Mouse (Mus musculus) stomach, embryonic 16.5 days (tissue): ENCODE data around the gene Stx17. TPM values are rescaled to one million over a fixed set of nuclear protein-coding genes. Genes with fewer than 3 reads are reported as not detected.
A peak's percentile ranks its signal among the peaks of the same experiment; 100 is the strongest.

Experiments used
- ATAC-seq: fragments of 200-750 bp; cut with Nextera tagmentation; 2 replicates; pipeline ENCODE4 v1.8.0; 2017; ENCODE audit warnings: moderate number of reproducible peaks, moderate TSS enrichment; ENCODE audit not compliant: insufficient read depth, low FRiP score
- H3K27ac ChIP-seq: fragments of 300-500 bp; sonication (generic); 2 replicates; pipeline ENCODE4 v1.5.1; 2014; ENCODE audit warnings: low read length
- H3K27me3 ChIP-seq: fragments of 300-500 bp; sonication (generic); 2 replicates; pipeline ENCODE4 v1.6.1; 2014; ENCODE audit warnings: low read length, control low read depth, mixed read lengths; ENCODE audit not compliant: control insufficient read depth, insufficient read depth
- H3K36me3 ChIP-seq: fragments of 300-500 bp; sonication (generic); 2 replicates; pipeline ENCODE4 v1.6.1; 2014; ENCODE audit warnings: low read length; ENCODE audit not compliant: control insufficient read depth, insufficient read depth
- H3K4me1 ChIP-seq: fragments of 300-500 bp; sonication (generic); 2 replicates; pipeline ENCODE4 v1.6.1; 2014; ENCODE audit warnings: low read length, control low read depth, mixed read lengths; ENCODE audit not compliant: control insufficient read depth, insufficient read depth
- H3K4me2 ChIP-seq: fragments of 300-500 bp; sonication (generic); 2 replicates; pipeline ENCODE4 v1.6.1; 2014; ENCODE audit warnings: low read depth, low read length, mixed read lengths
- H3K4me3 ChIP-seq: fragments of 300-500 bp; sonication (generic); replicated peaks from 2 replicates; pipeline ENCODE4 v1.5.1; 2014; ENCODE audit warnings: mild to moderate bottlenecking, low read length
- H3K9ac ChIP-seq: fragments of 300-500 bp; sonication (generic); 2 replicates; pipeline ENCODE4 v1.6.1; 2014; ENCODE audit warnings: low read length
- H3K9me3 ChIP-seq: fragments of 300-500 bp; sonication (generic); replicated peaks from 2 replicates; pipeline ENCODE4 v1.6.1; 2016; ENCODE audit warnings: low read length, control low read depth; ENCODE audit not compliant: control insufficient read depth
- WGBS: fragments of 180-500 bp; shearing (Covaris S2); extraction: QIAGEN DNeasy Blood & Tissue Kit; methylation state at CpG from one replicate; pipeline ENCODE4 v1.1.7; 2014; 5-methylcytosine and 5-hydroxymethylcytosine counted together
- polyA plus RNA-seq: library from polyadenylated mRNA; unstranded; fragments of >200 nt; fragmentation: Nextera tagmentation; extraction: Ambion mirVana; gene quantifications from 2 replicates; pipeline ENCODE4 v1.2.1, GENCODE M21; 2015

Gene Stx17
- polyA plus RNA-seq, 1 experiment from 2014 or later: 28.7 TPM

DNA sequence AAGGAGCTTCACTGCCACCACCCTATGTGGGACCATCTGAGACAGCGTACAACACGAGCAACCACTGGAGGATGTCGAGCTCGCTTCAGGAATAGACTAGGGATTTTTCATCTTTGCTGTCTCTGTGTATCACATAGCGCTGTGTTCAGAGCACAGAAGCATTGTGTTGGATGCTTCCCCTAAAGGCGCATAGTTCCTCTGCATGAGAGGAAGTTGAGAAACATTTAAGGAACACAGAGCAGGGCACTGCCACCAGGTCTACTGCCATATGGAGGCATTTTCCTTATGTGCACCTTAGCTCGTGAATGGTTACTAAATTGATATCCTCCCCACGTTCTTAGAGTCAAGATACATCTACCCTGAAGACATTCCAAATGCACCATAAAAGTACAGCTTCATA is 24.5 kb upstream of the Stx17 start:
- Histone ChIP-seq H3K27me3 (no peaks in the 10 kb centered on the region), H3K4me3 (no peak overlapping the region), H3K27ac (no peak overlapping the region), H3K9me3 (no peaks in the 10 kb centered on the region), H3K4me1 (no peaks in the 10 kb centered on the region), H3K36me3 (no peaks in the 10 kb centered on the region), H3K9ac (no peak overlapping the region), H3K4me2 (no peak overlapping the region)
- WGBS: 86% methylated on average over 8 of the region's 8 CpGs
- no peak for ATAC-seq

DNA sequence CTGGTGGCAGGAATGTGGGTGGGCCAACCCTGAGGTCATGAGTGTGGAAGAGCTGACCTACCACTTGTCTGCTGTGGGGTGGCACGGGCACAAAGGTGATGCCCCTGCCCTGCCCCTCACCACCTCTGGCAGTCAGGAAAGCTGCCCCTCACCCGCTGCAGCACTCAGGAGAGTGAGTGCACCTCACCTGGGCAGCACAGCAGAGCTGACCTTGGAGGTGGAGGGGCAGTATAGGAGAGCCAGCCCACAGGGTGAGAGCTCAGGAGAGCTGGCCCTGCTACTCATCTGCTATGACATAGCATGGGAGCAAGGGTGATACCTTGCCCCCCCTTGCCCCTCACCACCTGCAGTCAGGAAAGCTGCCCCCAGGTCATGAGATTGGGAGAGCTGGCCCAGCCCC is 22.7 kb upstream of the Stx17 start:
- 77% methylated on average over 2 of the region's 2 CpGs for WGBS
- Histone ChIP-seq H3K9me3 (no peaks in the 10 kb centered on the region), H3K4me3 (no peak overlapping the region), H3K36me3 (no peaks in the 10 kb centered on the region), H3K4me1 (no peaks in the 10 kb centered on the region), H3K27me3 (no peaks in the 10 kb centered on the region), H3K27ac (no peak overlapping the region), H3K9ac (no peak overlapping the region), H3K4me2 (no peak overlapping the region)
- ATAC-seq: 0 out of 2 replicates have a peak, but pooled peaks have one; percentile 21

- no peaks in the 10 kb centered on the region for H3K27me3 ChIP-seq
- H3K9me3 ChIP-seq: no peaks in the 10 kb centered on the region
- H3K4me2 ChIP-seq: no peak overlapping the region
- no peak for ATAC-seq
- no peak overlapping the region for H3K9ac ChIP-seq
- no peaks in the 10 kb centered on the region for H3K36me3 ChIP-seq
- no peak overlapping the region for H3K4me3 ChIP-seq
- H3K4me1 ChIP-seq: no peaks in the 10 kb centered on the region
- no peak overlapping the region for H3K27ac ChIP-seq
- WGBS: 63% methylated on average over 5 of the region's 5 CpGs
These were observed 19.3 kb upstream of the Stx17 start for GRCm38 (mm10) chr4:48105387-48105786.

DNA sequence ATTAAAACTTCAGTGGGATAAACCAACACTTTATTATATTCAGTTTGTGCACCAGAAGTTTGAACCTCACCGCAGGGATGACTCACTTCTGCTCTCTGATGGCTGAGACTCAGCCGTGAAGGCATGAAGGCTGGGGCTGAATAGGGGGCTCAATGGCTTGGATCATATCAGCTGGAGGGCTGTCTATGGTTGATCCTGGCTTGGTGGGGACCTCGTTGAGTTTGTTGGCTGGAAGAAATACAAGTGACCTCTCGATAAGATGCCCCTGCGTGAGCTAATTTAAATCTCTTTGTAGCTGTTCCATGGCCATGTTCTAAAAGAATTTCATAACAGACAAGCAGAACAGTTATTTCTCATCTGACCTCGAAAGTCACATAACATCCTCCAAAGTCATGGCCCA is 17.6 kb upstream of the Stx17 start:
- Histone ChIP-seq H3K27me3 (no peaks in the 10 kb centered on the region), H3K27ac (no peak overlapping the region), H3K4me1 (no peaks in the 10 kb centered on the region), H3K36me3 (no peaks in the 10 kb centered on the region), H3K4me2 (no peak overlapping the region), H3K9me3 (no peaks in the 10 kb centered on the region), H3K9ac (no peak overlapping the region), H3K4me3 (no peak overlapping the region)
- ATAC-seq: no peak
- 82% methylated on average over 6 of the region's 6 CpGs for WGBS

DNA sequence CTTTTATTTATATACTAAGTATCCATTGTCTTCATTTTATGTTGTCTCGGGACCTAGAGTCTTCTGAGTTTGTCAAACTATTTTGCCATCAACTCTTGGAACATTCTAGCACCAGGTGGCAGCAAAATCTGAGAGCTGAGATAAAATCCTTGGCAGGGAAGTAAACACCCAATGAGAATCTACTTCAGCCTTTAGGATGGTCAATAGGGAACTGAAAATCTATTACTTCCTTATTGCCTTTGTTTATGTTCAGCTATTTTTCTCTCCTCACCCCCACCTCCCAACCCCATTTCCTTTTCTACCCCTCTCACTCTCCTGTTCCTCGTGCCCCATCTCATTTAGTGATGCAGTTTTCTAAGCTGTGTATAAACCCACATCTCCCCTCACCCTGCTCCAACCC is 16.1 kb upstream of the Stx17 start:
- Histone ChIP-seq H3K27me3 (no peaks in the 10 kb centered on the region), H3K9ac (no peak overlapping the region), H3K4me2 (no peak overlapping the region), H3K9me3 (no peaks in the 10 kb centered on the region), H3K4me1 (no peaks in the 10 kb centered on the region), H3K4me3 (no peak overlapping the region), H3K36me3 (no peaks in the 10 kb centered on the region), H3K27ac (no peak overlapping the region)
- no peak for ATAC-seq
- WGBS: 69% methylated on average over 2 of the region's 2 CpGs

GRCm38 (mm10) chr4:48110331-48110730 is 14.4 kb upstream of the Stx17 start:
- ATAC-seq: no peak
- WGBS: 79% methylated on average over 3 of the region's 3 CpGs

DNA sequence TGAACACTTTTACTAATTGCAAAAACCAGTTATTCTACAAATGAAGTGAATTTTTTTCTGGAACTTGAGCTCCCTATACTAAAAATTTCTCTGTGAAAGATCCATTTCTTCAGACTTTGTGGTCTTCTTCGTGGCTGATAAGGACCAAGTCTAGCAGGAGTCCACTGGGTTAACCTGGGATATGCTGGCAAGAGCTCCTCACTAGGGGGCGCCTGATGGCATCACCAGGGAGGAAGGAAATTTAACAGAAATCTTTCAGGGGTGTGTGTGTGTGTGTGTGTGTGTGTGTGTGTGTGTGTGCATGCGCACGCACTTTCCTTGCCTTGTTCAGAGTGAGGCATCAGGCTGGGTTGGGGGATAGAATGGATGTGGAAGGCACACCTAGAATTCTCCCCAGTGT is 8.5 kb upstream of the Stx17 start:
- no peak overlapping the region for H3K4me2 ChIP-seq
- ATAC-seq: no peak
- 61% methylated on average over 4 of the region's 4 CpGs for WGBS
- H3K9me3 ChIP-seq: no peaks in the 10 kb centered on the region
- H3K4me1 ChIP-seq: no peaks in the 10 kb centered on the region
- no peak overlapping the region for H3K27ac ChIP-seq
- H3K27me3 ChIP-seq: no peaks in the 10 kb centered on the region
- no peak overlapping the region for H3K4me3 ChIP-seq
- no peaks in the 10 kb centered on the region for H3K36me3 ChIP-seq
- no peak overlapping the region for H3K9ac ChIP-seq

More at GRCm38 (mm10) chr4:48110331-48110730, 14.4 kb upstream of the Stx17 start:
- Histone ChIP-seq H3K27ac (no peak overlapping the region), H3K9ac (no peak overlapping the region), H3K4me1 (no peaks in the 10 kb centered on the region), H3K9me3 (no peaks in the 10 kb centered on the region), H3K4me2 (no peak overlapping the region), H3K27me3 (no peaks in the 10 kb centered on the region), H3K36me3 (no peaks in the 10 kb centered on the region), H3K4me3 (no peak overlapping the region)

GRCm38 (mm10) chr4:48124416-48124772 is 321 bp upstream of the Stx17 start:
- Histone ChIP-seq H3K4me2 (peak overlapping the region; percentile 61), H3K27ac (no peak overlapping the region), H3K27me3 (no peaks in the 10 kb centered on the region), H3K4me1 (0 out of 2 replicates have a peak, but pooled peaks cover 4% of the 10 kb centered on the region), H3K9me3 (no peaks in the 10 kb centered on the region), H3K9ac (no peak overlapping the region), H3K36me3 (no peaks in the 10 kb centered on the region), H3K4me3 (peak overlapping the region; percentile 89)
- 7% methylated on average over 9 of the region's 9 CpGs for WGBS
- ATAC-seq: peak; percentile 80

GRCm38 (mm10) chr4:48130314-48130713 is 5.6 kb downstream of the Stx17 start:
- H3K27ac ChIP-seq: no peak overlapping the region
- peaks cover 15% of the 10 kb centered on the region for H3K36me3 ChIP-seq
- ATAC-seq: no peak
- H3K9ac ChIP-seq: no peak overlapping the region
- H3K4me2 ChIP-seq: no peak overlapping the region
- WGBS: 82% methylated on average over 6 of the region's 6 CpGs
- H3K4me3 ChIP-seq: no peak overlapping the region
- no peaks in the 10 kb centered on the region for H3K4me1 ChIP-seq
- H3K27me3 ChIP-seq: no peaks in the 10 kb centered on the region
- H3K9me3 ChIP-seq: no peaks in the 10 kb centered on the region

- Histone ChIP-seq H3K4me1 (no peaks in the 10 kb centered on the region), H3K9ac (no peak overlapping the region), H3K4me3 (no peak overlapping the region), H3K36me3 (peaks cover 15% of the 10 kb centered on the region), H3K27ac (no peak overlapping the region), H3K27me3 (no peaks in the 10 kb centered on the region), H3K9me3 (no peaks in the 10 kb centered on the region), H3K4me2 (no peak overlapping the region)
- no peak for ATAC-seq
- WGBS: 90% methylated on average over 9 of the region's 9 CpGs
These were observed 6.9 kb downstream of the Stx17 start for GRCm38 (mm10) chr4:48131606-48132005.
